Mouse (Mus musculus) monocyte, adult 59 days (primary cell): Measurements from ENCODE around the gene Ppp1r3a. TPM values are rescaled to one million over a fixed set of nuclear protein-coding genes. Genes with fewer than 3 reads are reported as not detected.

Experiments used
- total RNA-seq, 2 experiments: library from RNA; stranded (reverse); gene quantifications; one replicate each; pipeline ENCODE4 v1.2.4; 2023

Gene Ppp1r3a
- total RNA-seq: not detected

DNA sequence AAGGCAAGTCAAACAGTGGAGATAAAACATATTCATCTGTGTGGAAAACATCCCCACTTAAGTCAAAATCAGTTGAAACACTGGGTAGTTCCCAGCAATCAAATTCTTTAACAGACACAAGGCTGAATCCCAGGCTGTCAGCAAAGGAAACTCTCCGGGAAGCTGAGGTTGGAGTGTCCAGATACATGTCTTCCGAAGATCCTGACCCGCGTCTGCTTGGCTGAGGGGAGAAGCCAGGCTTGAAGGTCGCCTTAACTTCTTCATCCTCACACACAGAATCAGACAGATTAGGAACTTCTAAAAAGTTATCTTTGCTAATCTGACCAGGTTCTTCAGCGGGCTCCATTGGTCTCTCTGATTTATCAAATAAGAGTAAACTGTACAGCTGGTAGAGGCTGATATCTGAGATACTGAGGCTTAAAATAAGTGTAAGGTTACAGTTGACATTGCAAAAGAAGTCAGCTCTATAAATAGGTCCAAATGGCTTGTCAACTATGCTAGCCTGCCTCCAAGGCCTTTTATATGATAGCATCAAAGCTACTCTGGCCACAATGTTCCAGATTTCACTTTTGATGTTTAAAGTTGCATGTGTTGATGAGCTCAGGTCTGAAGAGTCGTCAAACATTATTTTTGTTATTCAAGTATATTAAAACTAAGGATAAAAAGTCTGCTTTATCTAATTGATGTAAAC lies at the start of gene Ppp1r3a:
Ppp1r3a (minus strand) TSS at position 374 of the 691 bp plus-strand sequence.

Other genes starting within 250 kb of the Ppp1r3a start
- not detected for gene Foxp2, start 146.1 kb upstream of the Ppp1r3a start, total RNA-seq